Mouse (Mus musculus): Measurements from ENCODE around the gene Sgsm2.

DNA sequence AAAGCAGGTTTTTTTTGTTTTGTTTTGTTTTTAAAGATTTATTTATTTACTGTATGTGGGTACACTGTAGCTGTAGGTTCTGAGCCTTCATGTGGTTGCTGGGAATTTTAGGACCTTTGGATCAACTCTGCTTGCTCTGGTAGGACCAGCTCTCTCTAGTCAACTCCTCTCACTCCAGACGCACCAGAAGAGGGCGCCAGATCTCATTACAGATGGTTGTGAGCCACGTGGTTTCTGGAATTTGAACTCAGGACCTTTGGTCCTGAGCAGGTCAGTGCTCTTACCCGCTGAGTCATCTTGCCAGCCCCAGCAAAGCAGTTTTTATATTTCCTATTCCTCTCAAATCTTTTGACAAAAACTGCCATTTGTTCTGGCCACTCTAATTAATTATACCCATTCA lies 27.3 kb upstream of the Sgsm2 start:
- TF ChIP-seq CTCF (conservative IDR thresholded peaks at IDR 0.05; ENCODE audit: low read length) (peak; percentile 53), NANOG (IDR thresholded peaks at IDR 0.05; ENCODE audit: borderline replicate concordance, low read length) (no peak), POU5F1 (IDR thresholded peaks at IDR 0.05; ENCODE audit: borderline replicate concordance, low read length) (no peak)
